Mouse (Mus musculus) testis, adult 2 months (tissue): Measurements from ENCODE around the gene Poln. TPM values are rescaled to one million over a fixed set of nuclear protein-coding genes. Genes with fewer than 3 reads are reported as not detected.

Experiments used
- H3K27ac ChIP-seq: fragments of 200-500 bp; 2 replicates; pipeline ENCODE4 v1.5.1; 2012; ENCODE audit warnings: low read depth, low read length; ENCODE audit not compliant: control insufficient read depth, insufficient read depth
- H3K27me3 ChIP-seq: fragments of 200-500 bp; 2 replicates; pipeline ENCODE4 v1.6.1; 2012; ENCODE audit warnings: mild to moderate bottlenecking, low read length, moderate library complexity; ENCODE audit not compliant: control insufficient read depth, insufficient read depth
- H3K36me3 ChIP-seq: fragments of 200-500 bp; 2 replicates; pipeline ENCODE4 v1.6.1; 2012; ENCODE audit warnings: mild to moderate bottlenecking, low read length; ENCODE audit not compliant: control insufficient read depth, insufficient read depth
- H3K4me1 ChIP-seq: fragments of 200-500 bp; 2 replicates; pipeline ENCODE4 v1.6.1; 2012; ENCODE audit warnings: low read length; ENCODE audit not compliant: control insufficient read depth, insufficient read depth
- H3K4me3 ChIP-seq: fragments of 200-500 bp; 2 replicates; pipeline ENCODE4 v1.5.1; 2012; ENCODE audit warnings: low read depth, mild to moderate bottlenecking, low read length, moderate library complexity, mixed read lengths; ENCODE audit not compliant: control insufficient read depth
- CTCF ChIP-seq: fragments of 200-500 bp; IDR thresholded peaks from 2 replicates; pipeline ENCODE4 v1.5.1; 2012; ENCODE audit warnings: low read depth, mild to moderate bottlenecking, inconsistent platforms, low read length, moderate library complexity; ENCODE audit not compliant: control insufficient read depth, insufficient read depth, insufficient replicate concordance
- POLR2A ChIP-seq: fragments of 200-500 bp; IDR thresholded peaks from 2 replicates; pipeline ENCODE4 v1.6.1; 2012; ENCODE audit warnings: low read depth, mild to moderate bottlenecking, inconsistent platforms, low read length, moderate library complexity; ENCODE audit not compliant: control insufficient read depth
- polyA plus RNA-seq: library from polyadenylated mRNA; depleted of rRNA; stranded (reverse); fragments of >200 nt; gene quantifications from 2 replicates; pipeline ENCODE4 v1.2.3, GENCODE M21; 2012

Poln gene
- polyA plus RNA-seq, 1 experiment = 20.9 TPM

DNA sequence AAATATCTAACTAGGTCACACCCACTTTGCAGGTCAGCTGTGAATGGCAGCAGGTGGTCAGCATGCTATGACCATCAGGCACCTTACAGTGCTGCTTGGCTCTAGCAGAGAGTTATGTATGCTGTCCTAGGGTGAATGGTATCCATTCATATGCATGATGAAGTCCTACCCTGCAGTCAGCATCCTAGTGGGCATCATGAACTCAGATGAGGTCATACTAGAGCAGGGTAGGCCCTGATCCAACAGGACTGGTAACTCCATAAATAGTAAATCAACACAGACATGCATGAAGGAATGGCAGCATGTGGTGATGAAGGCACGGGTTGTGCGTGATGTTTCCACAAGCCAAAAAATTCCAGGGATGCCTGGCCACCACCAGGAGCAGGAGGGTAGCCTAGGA is 36.5 kb upstream of the Poln start:
- TF ChIP-seq CTCF (no peak), POLR2A (no peak)
- Histone ChIP-seq H3K4me3 (no peak overlapping the region), H3K4me1 (peaks cover 2% of the 10 kb centered on the region; the same call in 1 of the 2 replicates), H3K27ac (no peak overlapping the region), H3K36me3 (no peaks in the 10 kb centered on the region), H3K27me3 (no peaks in the 10 kb centered on the region)

DNA sequence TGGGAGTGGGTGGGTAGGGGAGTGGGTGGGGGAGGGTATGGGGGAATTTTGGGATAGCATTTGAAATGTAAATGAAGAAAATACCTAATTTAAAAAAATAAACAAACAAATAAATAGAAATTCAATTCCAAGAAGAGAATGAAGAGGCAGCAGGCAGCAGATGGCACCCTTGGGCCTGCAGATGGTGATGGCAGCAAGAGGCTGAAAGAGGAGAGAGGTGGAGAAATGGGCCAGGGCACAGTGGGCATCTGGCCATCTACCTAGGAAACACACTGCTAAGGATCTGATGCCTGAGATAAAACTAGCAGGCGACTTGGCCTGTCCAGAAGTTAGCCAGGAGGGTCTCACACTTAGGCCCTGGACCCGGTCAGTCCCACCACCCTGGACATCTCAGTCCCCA is 35.7 kb upstream of the Poln start:
- H3K27ac ChIP-seq = no peak overlapping the region
- no peaks in the 10 kb centered on the region for H3K36me3 ChIP-seq
- H3K4me1 ChIP-seq = peaks cover 2% of the 10 kb centered on the region; the same call in 1 of the 2 replicates
- H3K4me3 ChIP-seq = no peak overlapping the region
- no peak for TF ChIP-seq CTCF
- TF ChIP-seq POLR2A = no peak
- H3K27me3 ChIP-seq = no peaks in the 10 kb centered on the region

DNA sequence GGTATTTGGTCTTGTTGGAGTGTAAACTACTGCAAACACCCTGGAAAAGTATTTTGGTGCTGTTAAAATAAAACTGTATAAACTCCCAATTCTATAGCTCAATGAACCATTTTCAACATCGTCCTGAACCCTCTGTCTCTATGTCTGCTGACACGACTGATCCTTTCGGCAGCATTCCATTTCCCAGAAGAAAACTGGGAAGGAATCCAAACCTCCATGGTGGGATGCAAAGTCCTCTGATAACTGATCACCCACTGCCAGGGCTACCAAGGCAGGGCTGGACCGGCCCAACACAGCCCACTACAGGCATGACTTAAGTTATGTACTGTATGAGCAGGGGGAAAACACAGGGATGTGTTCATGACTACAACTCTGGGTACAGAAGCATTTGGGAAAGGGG is 32.8 kb upstream of the Poln start:
- no peak overlapping the region for H3K27ac ChIP-seq
- H3K4me3 ChIP-seq = no peak overlapping the region
- H3K27me3 ChIP-seq = no peaks in the 10 kb centered on the region
- no peaks in the 10 kb centered on the region for H3K36me3 ChIP-seq
- no peaks in the 10 kb centered on the region for H3K4me1 ChIP-seq
- TF ChIP-seq CTCF (no peak), POLR2A (no peak)

DNA sequence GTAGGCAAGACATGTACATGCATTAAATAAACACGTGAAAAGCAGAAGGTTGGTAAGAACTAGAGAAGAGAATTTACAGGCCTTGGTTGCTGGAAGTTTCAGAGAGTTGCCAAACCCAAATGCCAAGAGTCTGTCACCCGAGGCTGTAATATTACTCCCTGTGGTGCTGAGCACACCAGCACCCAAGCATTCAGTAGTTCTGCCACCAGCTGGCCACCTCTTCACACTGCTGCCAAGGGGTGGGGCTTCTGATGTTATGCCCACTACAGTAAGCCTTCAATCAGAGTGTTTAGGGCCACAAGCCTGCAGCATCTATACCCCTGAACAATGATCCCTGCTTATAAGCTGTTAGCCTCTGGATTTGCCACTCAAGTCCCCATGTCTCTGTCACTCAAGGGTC is 32.1 kb upstream of the Poln start:
- TF ChIP-seq CTCF (no peak), POLR2A (no peak)
- no peaks in the 10 kb centered on the region for H3K4me1 ChIP-seq
- no peak overlapping the region for H3K27ac ChIP-seq

DNA sequence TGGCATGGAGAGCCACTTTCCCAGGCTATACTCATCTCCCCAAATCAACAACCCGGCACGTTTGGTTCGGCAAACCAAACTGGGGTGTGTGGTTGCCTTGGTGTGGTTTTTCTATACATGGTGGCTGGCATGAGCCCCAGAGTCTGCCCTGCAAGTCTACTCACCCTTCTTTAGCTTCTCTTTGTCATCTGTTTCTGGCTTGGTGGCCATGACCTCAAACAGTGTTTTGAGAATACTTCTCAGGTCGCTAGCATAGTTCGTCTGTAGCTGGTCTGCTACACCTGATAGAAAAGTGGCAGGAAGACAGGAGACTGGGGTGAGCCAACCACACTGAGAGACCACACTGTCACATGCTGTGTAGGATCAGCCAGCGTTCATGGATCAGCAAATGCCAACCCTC is 29.4 kb upstream of the Poln start:
- Histone ChIP-seq H3K4me1 (no peaks in the 10 kb centered on the region), H3K27ac (no peak overlapping the region), H3K27me3 (no peaks in the 10 kb centered on the region), H3K4me3 (no peak overlapping the region), H3K36me3 (no peaks in the 10 kb centered on the region)
- TF ChIP-seq CTCF = no peak
- TF ChIP-seq POLR2A = no peak

More for the DNA sequence above, 32.1 kb upstream of the Poln start:
- Histone ChIP-seq H3K36me3 (no peaks in the 10 kb centered on the region), H3K4me3 (no peak overlapping the region), H3K27me3 (no peaks in the 10 kb centered on the region)

DNA sequence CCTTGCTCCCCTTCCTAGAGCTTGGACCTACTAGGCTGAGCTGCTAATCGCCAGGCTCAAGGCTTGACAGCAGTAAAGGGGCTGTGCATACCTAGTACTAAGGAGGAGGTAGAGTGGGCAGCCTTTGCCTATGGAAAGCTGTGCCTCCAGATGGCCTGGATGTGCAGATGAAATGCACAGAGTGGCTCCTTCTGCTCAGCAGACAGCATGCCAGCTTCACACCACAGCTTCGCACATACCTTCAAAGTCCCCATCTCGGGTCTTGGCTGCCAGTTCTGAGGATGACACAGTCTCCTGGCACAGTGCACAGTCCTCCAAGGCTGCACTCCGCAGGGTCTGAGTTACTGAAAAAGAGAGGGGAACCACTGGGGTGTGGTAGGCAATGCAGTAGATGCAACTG is 28.0 kb upstream of the Poln start:
- TF ChIP-seq POLR2A (no peak), CTCF (no peak)
- Histone ChIP-seq H3K27me3 (no peaks in the 10 kb centered on the region), H3K36me3 (no peaks in the 10 kb centered on the region), H3K4me1 (no peaks in the 10 kb centered on the region), H3K27ac (no peak overlapping the region), H3K4me3 (no peak overlapping the region)

DNA sequence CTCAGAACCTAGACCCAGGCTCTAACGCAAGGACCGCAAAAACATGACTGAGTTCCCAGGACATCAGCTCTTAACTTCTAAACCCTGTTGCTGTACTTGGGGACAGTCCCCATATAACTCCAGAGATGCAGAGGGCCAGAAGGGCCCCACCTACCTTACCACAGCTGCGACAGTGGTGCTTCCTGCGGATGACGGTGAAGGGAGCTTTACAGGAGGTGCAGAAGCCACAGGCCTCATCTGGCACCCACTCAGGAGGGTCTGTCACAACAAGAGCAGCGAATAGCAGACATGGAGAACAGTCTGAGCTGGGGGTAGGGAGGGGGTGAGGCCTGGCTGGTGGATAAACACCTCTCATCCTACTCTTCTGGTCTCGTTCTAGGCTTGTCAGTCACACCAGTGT is 27.2 kb upstream of the Poln start:
- Histone ChIP-seq H3K27ac (no peak overlapping the region), H3K4me1 (no peaks in the 10 kb centered on the region), H3K27me3 (no peaks in the 10 kb centered on the region), H3K36me3 (no peaks in the 10 kb centered on the region), H3K4me3 (no peak overlapping the region)
- TF ChIP-seq POLR2A = no peak
- TF ChIP-seq CTCF = no peak

DNA sequence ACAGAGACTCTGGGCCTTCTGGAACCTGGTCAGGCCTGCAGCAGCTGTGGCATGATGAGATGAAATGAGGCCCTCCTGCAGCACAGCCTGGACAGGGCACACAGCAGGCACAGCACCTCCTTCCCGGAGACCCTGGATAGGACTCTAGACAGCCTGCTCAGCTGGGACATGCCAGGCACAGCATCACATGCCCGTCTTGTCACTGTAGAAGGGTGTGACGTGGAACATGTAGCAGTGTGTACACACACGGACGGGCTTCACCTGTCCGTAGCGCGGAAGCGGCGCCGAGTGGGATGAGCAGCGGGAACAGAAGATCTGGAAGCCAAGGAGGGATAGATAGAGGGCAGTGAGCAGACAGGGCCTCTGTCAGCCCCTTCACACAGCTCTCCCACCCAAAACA is 26.5 kb upstream of the Poln start:
- Histone ChIP-seq H3K27me3 (no peaks in the 10 kb centered on the region), H3K4me3 (no peak overlapping the region), H3K36me3 (no peaks in the 10 kb centered on the region), H3K27ac (no peak overlapping the region), H3K4me1 (no peaks in the 10 kb centered on the region)
- TF ChIP-seq POLR2A = no peak
- no peak for TF ChIP-seq CTCF
